Mouse (Mus musculus): ENCODE measurements around the gene Olfr1467. TPM values are rescaled to one million over a fixed set of nuclear protein-coding genes. Genes with fewer than 3 reads are reported as not detected.

The Olfr1467 gene
- polyA plus RNA-seq (2015; fragmentation: Nextera tagmentation; extraction: Ambion mirVana) = not detected in 2 replicates

DNA sequence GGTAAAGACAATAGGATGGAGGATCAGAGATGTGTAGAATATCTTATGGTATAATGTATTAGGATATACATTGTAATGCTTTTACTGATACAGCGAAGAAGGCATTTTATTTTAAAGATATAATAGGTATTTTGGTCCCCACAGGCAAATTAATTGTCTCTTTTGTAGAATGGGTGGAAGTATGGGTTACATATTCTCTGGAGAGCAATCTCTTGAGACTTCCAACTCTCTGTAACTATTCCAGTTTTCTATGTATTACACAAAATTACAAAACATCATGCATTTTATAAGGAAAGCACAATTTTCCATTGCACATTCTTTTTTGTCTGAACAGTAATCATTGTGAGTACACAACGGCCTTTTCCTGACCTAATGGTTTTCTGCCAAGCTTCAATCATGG lies at the start of gene Olfr1467:
Gene Olfr1467 (plus strand): TSS at position 301 of the 400 bp plus-strand sequence.
- Histone ChIP-seq H3K9ac (no peak within 1 kb of the TSS), H3K9me3 (no peaks in the 10 kb centered on the region), H3K4me2 (no peak within 1 kb of the TSS), H3K27ac (no peak within 1 kb of the TSS), H3K27me3 (no peaks in the 10 kb centered on the region), H3K36me3 (no peaks in the 10 kb centered on the region), H3K4me1 (no peaks in the 10 kb centered on the region), H3K4me3 (no peak within 1 kb of the TSS)
- ATAC-seq (ENCODE audit: insufficient number of reproducible peaks, low FRiP score, low TSS enrichment, low read depth) = no peak
- WGBS = 65% methylated on average over 2 of the region's 2 CpGs

DNA sequence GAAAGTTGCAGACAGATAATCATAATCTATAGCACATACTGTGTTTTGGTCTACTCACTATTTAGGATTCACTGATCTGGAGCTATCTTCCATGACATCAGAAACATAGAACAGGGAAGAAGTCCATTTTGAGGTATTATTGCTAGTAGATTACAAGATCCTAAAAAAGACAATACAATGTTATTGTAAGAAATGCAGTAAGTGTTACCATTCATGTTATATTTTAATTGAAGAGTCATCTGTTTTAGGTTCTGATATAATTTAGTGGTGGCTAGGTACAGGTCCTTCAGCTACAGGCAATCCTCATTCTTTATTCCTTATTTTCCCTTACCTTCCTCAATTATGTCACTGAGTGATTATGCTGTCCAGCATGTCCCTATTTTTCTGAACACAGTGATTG lies 46.6 kb upstream of the Olfr1467 start, which contains the start of gene Olfr1465:
Gene Olfr1465 (minus strand): TSS at position 101 of the 400 bp plus-strand sequence.
- no peak within 1 kb of the TSS for H3K4me2 ChIP-seq
- H3K9ac ChIP-seq = no peak within 1 kb of the TSS

DNA sequence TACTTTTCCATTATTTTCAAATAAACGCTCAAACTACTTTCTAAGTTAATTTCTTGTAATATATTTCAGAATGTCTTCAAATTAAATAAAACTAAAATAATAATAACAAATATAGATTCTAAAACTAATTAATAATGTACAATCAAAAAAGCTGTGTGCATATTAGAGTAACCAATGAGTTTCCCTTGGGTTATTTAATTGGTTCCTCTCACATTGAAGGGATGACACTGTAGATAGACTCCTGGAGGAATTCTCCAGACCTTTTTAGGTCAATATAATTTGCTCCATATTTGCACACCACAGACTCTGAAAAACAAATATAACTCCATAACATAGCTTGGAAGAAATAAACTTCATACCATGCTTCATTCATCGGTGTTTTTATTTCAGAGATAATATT lies 23.5 kb upstream of the Olfr1467 start, which contains the start of gene Olfr1466:
Gene Olfr1466 (plus strand): TSS at position 301 of the 400 bp plus-strand sequence.
- Histone ChIP-seq H3K4me2 (no peak within 1 kb of the TSS), H3K9ac (no peak within 1 kb of the TSS), H3K4me3 (no peak within 1 kb of the TSS), H3K9me3 (no peaks in the 10 kb centered on the region), H3K27ac (no peak within 1 kb of the TSS), H3K36me3 (no peaks in the 10 kb centered on the region), H3K27me3 (no peaks in the 10 kb centered on the region), H3K4me1 (no peaks in the 10 kb centered on the region)
- ATAC-seq (ENCODE audit: insufficient number of reproducible peaks, low FRiP score, low TSS enrichment, low read depth) = no peak
- 87% methylated on average over 2 of the region's 2 CpGs for WGBS

More for the DNA sequence above, 46.6 kb upstream of the Olfr1467 start, which contains the start of gene Olfr1465:
- Histone ChIP-seq H3K4me3 (no peak within 1 kb of the TSS), H3K27ac (no peak within 1 kb of the TSS), H3K36me3 (no peaks in the 10 kb centered on the region), H3K9me3 (no peaks in the 10 kb centered on the region), H3K4me1 (no peaks in the 10 kb centered on the region), H3K27me3 (no peaks in the 10 kb centered on the region)
- ATAC-seq (ENCODE audit: insufficient number of reproducible peaks, low FRiP score, low TSS enrichment, low read depth) = no peak

DNA sequence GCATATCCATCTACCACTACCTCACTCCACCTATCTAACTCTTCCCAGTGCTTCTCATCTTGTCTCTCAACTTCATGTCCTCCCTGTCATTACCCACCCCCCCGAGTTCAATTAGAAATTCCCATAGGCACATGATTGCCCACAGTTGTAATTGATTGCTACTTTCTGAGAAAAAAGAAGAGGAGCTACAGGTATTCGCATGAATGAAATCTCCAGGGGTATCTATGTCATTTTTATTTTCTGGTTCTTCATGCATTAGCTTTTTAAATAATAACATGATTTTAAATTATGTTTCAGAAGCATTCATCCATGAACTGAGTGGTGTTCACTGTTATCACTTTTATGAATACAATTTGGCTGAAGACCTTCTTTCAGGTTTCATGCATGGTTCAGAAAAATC lies 45.5 kb downstream of the Olfr1467 start, which contains the start of gene Olfr1469:
Gene Olfr1469 (plus strand): TSS at position 301 of the 400 bp plus-strand sequence.
- no peak within 1 kb of the TSS for H3K4me3 ChIP-seq
- no peaks in the 10 kb centered on the region for H3K4me1 ChIP-seq
- ATAC-seq (ENCODE audit: insufficient number of reproducible peaks, low FRiP score, low TSS enrichment, low read depth) = no peak
- no peak within 1 kb of the TSS for H3K4me2 ChIP-seq
- 70% methylated on average over 2 of the region's 2 CpGs for WGBS
- no peak within 1 kb of the TSS for H3K9ac ChIP-seq
- H3K27ac ChIP-seq = no peak within 1 kb of the TSS
- H3K9me3 ChIP-seq = no peaks in the 10 kb centered on the region
- no peaks in the 10 kb centered on the region for H3K36me3 ChIP-seq
- H3K27me3 ChIP-seq = no peaks in the 10 kb centered on the region

Other genes with a start within 250 kb of the Olfr1467 start
- gene Olfr1459, start 212.7 kb upstream of the Olfr1467 start, polyA plus RNA-seq (2015; fragmentation: Nextera tagmentation; extraction: Ambion mirVana) = not detected in 2 replicates
- not detected in 2 replicates for gene Olfr1461, start 199.2 kb upstream of the Olfr1467 start, polyA plus RNA-seq (2015; fragmentation: Nextera tagmentation; extraction: Ambion mirVana)
- gene Olfr1462, start 176.5 kb upstream of the Olfr1467 start, polyA plus RNA-seq (2015; fragmentation: Nextera tagmentation; extraction: Ambion mirVana) = not detected in 2 replicates
- gene Olfr1463, start 130.9 kb upstream of the Olfr1467 start, polyA plus RNA-seq (2015; fragmentation: Nextera tagmentation; extraction: Ambion mirVana) = not detected in 2 replicates
- not detected in 2 replicates for gene Olfr1465, start 46.7 kb upstream of the Olfr1467 start, polyA plus RNA-seq (2015; fragmentation: Nextera tagmentation; extraction: Ambion mirVana)
- gene Olfr1466, start 23.4 kb upstream of the Olfr1467 start, polyA plus RNA-seq (2015; fragmentation: Nextera tagmentation; extraction: Ambion mirVana) = not detected in 2 replicates
- gene Olfr1469, start 45.6 kb downstream of the Olfr1467 start, polyA plus RNA-seq (2015; fragmentation: Nextera tagmentation; extraction: Ambion mirVana) = not detected in 2 replicates
- not detected in 2 replicates for gene Olfr1471, start 81.2 kb downstream of the Olfr1467 start, polyA plus RNA-seq (2015; fragmentation: Nextera tagmentation; extraction: Ambion mirVana)
- not detected in 2 replicates for gene Olfr1472, start 93.8 kb downstream of the Olfr1467 start, polyA plus RNA-seq (2015; fragmentation: Nextera tagmentation; extraction: Ambion mirVana)
- gene Olfr1474, start 107.3 kb downstream of the Olfr1467 start, polyA plus RNA-seq (2015; fragmentation: Nextera tagmentation; extraction: Ambion mirVana) = not detected in 2 replicates
- not detected in 2 replicates for gene Olfr1475, start 118.0 kb downstream of the Olfr1467 start, polyA plus RNA-seq (2015; fragmentation: Nextera tagmentation; extraction: Ambion mirVana)
- gene Olfr1477, start 138.3 kb downstream of the Olfr1467 start, polyA plus RNA-seq (2015; fragmentation: Nextera tagmentation; extraction: Ambion mirVana) = not detected in 2 replicates
- not detected in 2 replicates for gene Olfr1480, start 165.7 kb downstream of the Olfr1467 start, polyA plus RNA-seq (2015; fragmentation: Nextera tagmentation; extraction: Ambion mirVana)
- gene Olfr1484, start 221.3 kb downstream of the Olfr1467 start, polyA plus RNA-seq (2015; fragmentation: Nextera tagmentation; extraction: Ambion mirVana) = not detected in 2 replicates

Data from limb, embryonic 15.5 days (tissue).